Mouse (Mus musculus): ENCODE measurements around the gene St8sia1. TPM values are rescaled to one million over a fixed set of nuclear protein-coding genes. Genes with fewer than 3 reads are reported as not detected.
"Not testable (repeated sequence)": the region's sequence is repeated elsewhere in the genome, so short reads cannot be mapped to it uniquely, and the experiment has no call there.

St8sia1 gene
- total and polyA plus RNA-seq, 3 experiments, result 0.01 TPM; not detected in 2

GRCm38 (mm10) chr6:142987616-142988015 is 23.4 kb upstream of the St8sia1 start:
- Histone ChIP-seq H3K9me3 (replicated peaks; ENCODE audit: insufficient read depth, low read length) (no peaks in the 10 kb centered on the region), H3K79me2 (ENCODE audit: control insufficient read depth, insufficient read depth, low read length, poor library complexity) (no peaks in the 10 kb centered on the region), H3K27me3 (ENCODE audit: control insufficient read depth in 1 of 2, insufficient read depth in 2 of 2, low read length in 2 of 2) (peaks cover 0 to 1% of the 10 kb centered on the region in 2 experiments; a peak in 2 of 4 replicates), H3K4me3 (ENCODE audit: control insufficient read depth in 1 of 2, insufficient read depth in 1 of 2, low read depth in 2 of 2, low read length in 2 of 2) (no peak overlapping the region), H3K36me3 (ENCODE audit: control insufficient read depth in 1 of 2, insufficient read depth in 2 of 2, low read length in 2 of 2) (peaks cover 0 to 3% of the 10 kb centered on the region in 2 experiments; a peak in 2 of 4 replicates), H3K4me1 (ENCODE audit: control insufficient read depth in 1 of 2, insufficient read depth in 2 of 2, low read length in 2 of 2) (peaks cover 0 to 7% of the 10 kb centered on the region in 2 experiments; a peak in 2 of 4 replicates), H3K9ac (ENCODE audit: control insufficient read depth, low read depth, low read length, poor library complexity, severe bottlenecking) (no peak overlapping the region), H3K27ac (ENCODE audit: control insufficient read depth, low read depth, low read length) (no peak overlapping the region)
- no peak for DNase-seq (ENCODE audit: low read depth, low spot score)
- TF ChIP-seq JUND (IDR thresholded peaks at IDR 0.05; ENCODE audit: low read depth, low read length) (no peak), KAT2A (conservative IDR thresholded peaks at IDR 0.05; ENCODE audit: low read depth, low read length) (no peak), GABPA (IDR thresholded peaks at IDR 0.05; ENCODE audit: low read depth, low read length) (no peak), USF1 (IDR thresholded peaks at IDR 0.05; ENCODE audit: low read depth, low read length) (no peak), ELF1 (IDR thresholded peaks at IDR 0.05; ENCODE audit: low read depth, low read length) (no peak), RCOR1 (IDR thresholded peaks at IDR 0.05; ENCODE audit: low read depth, low read length) (no peak), BHLHE40 (IDR thresholded peaks at IDR 0.05; ENCODE audit: borderline replicate concordance, low read depth, low read length) (no peak), HCFC1 (IDR thresholded peaks at IDR 0.05; ENCODE audit: low read depth, low read length) (no peak), CHD2 (IDR thresholded peaks at IDR 0.05; ENCODE audit: low read length) (no peak), TCF12 (IDR thresholded peaks at IDR 0.05; ENCODE audit: low read depth, low read length) (no peak), CTCF (IDR thresholded peaks at IDR 0.05 in 2 of 3, conservative IDR thresholded peaks at IDR 0.05 in 1 of 3; ENCODE audit: control insufficient read depth in 1 of 3, insufficient read depth in 1 of 3, low read depth in 2 of 3, low read length in 3 of 3, poor library complexity in 1 of 3, severe bottlenecking in 1 of 3) (no peak), TAL1 (IDR thresholded peaks at IDR 0.05; ENCODE audit: low read length) (no peak), RAD21 (IDR thresholded peaks at IDR 0.05; ENCODE audit: low read depth, low read length) (no peak), NRF1 (IDR thresholded peaks at IDR 0.05; ENCODE audit: insufficient read depth, low read depth, low read length, poor library complexity, severe bottlenecking) (no peak), TBP (IDR thresholded peaks at IDR 0.05; ENCODE audit: low read depth, low read length) (no peak), E2F4 (IDR thresholded peaks at IDR 0.05; ENCODE audit: borderline replicate concordance, low read depth, low read length) (no peak), MAFK (IDR thresholded peaks at IDR 0.05; ENCODE audit: borderline replicate concordance, low read depth, low read length) (no peak), GATA1 (IDR thresholded peaks at IDR 0.05; ENCODE audit: low read depth, low read length) (no peak), POLR2AphosphoS5 (IDR thresholded peaks at IDR 0.05; ENCODE audit: borderline replicate concordance, low read depth, low read length) (no peak)

- not testable (repeated sequence) for H3K4me1 ChIP-seq (ENCODE audit: control insufficient read depth in 1 of 2, insufficient read depth in 2 of 2, low read length in 2 of 2); H3K27ac ChIP-seq (ENCODE audit: control insufficient read depth, low read depth, low read length); H3K9ac ChIP-seq (ENCODE audit: control insufficient read depth, low read depth, low read length, poor library complexity, severe bottlenecking); H3K79me2 ChIP-seq (ENCODE audit: control insufficient read depth, insufficient read depth, low read length, poor library complexity); H3K9me3 ChIP-seq (replicated peaks; ENCODE audit: insufficient read depth, low read length); DNase-seq (ENCODE audit: low read depth, low spot score); H3K4me3 ChIP-seq (ENCODE audit: control insufficient read depth in 1 of 2, insufficient read depth in 1 of 2, low read depth in 2 of 2, low read length in 2 of 2); H3K27me3 ChIP-seq (ENCODE audit: control insufficient read depth in 1 of 2, insufficient read depth in 2 of 2, low read length in 2 of 2); H3K36me3 ChIP-seq (ENCODE audit: control insufficient read depth in 1 of 2, insufficient read depth in 2 of 2, low read length in 2 of 2)
Observed at GRCm38 (mm10) chr6:142986706-142987105, 22.5 kb upstream of the St8sia1 start.

GRCm38 (mm10) chr6:142985561-142986238 is 21.4 kb upstream of the St8sia1 start:
- not testable (repeated sequence) for H3K9me3 ChIP-seq (replicated peaks; ENCODE audit: insufficient read depth, low read length); DNase-seq (ENCODE audit: low read depth, low spot score); H3K27me3 ChIP-seq (ENCODE audit: control insufficient read depth in 1 of 2, insufficient read depth in 2 of 2, low read length in 2 of 2); H3K27ac ChIP-seq (ENCODE audit: control insufficient read depth, low read depth, low read length); H3K4me3 ChIP-seq (ENCODE audit: control insufficient read depth in 1 of 2, insufficient read depth in 1 of 2, low read depth in 2 of 2, low read length in 2 of 2); H3K4me1 ChIP-seq (ENCODE audit: control insufficient read depth in 1 of 2, insufficient read depth in 2 of 2, low read length in 2 of 2); H3K79me2 ChIP-seq (ENCODE audit: control insufficient read depth, insufficient read depth, low read length, poor library complexity); H3K36me3 ChIP-seq (ENCODE audit: control insufficient read depth in 1 of 2, insufficient read depth in 2 of 2, low read length in 2 of 2); H3K9ac ChIP-seq (ENCODE audit: control insufficient read depth, low read depth, low read length, poor library complexity, severe bottlenecking)
